Mouse (Mus musculus): ENCODE data around the gene Opcml. TPM values are rescaled to one million over a fixed set of nuclear protein-coding genes. Genes with fewer than 3 reads are reported as not detected.

Gene Opcml
- polyA plus RNA-seq, 1 experiment from 2014 or later, result 2.9 TPM

GRCm38 (mm10) chr9:27964902-27965550 lies 174.5 kb downstream of the Opcml start:
- ATAC-seq (ENCODE audit: insufficient number of reproducible peaks, insufficient read depth, low FRiP score, low TSS enrichment, low read depth), result no peak
- WGBS, result 68% methylated on average over 10 of the region's 10 CpGs
- Histone ChIP-seq H3K4me1 (no peaks in the 10 kb centered on the region), H3K9ac (no peak overlapping the region), H3K4me3 (no peak overlapping the region), H3K27ac (no peak overlapping the region), H3K4me2 (no peak overlapping the region), H3K36me3 (no peaks in the 10 kb centered on the region), H3K27me3 (no peaks in the 10 kb centered on the region), H3K9me3 (no peaks in the 10 kb centered on the region)

- Histone ChIP-seq H3K36me3 (no peaks in the 10 kb centered on the region), H3K27me3 (no peaks in the 10 kb centered on the region), H3K4me2 (no peak overlapping the region), H3K27ac (no peak overlapping the region), H3K9me3 (no peaks in the 10 kb centered on the region), H3K4me3 (no peak overlapping the region), H3K4me1 (no peaks in the 10 kb centered on the region), H3K9ac (no peak overlapping the region)
- ATAC-seq (ENCODE audit: insufficient number of reproducible peaks, insufficient read depth, low FRiP score, low TSS enrichment, low read depth), result no peak
These were observed 177.7 kb downstream of the Opcml start for GRCm38 (mm10) chr9:27968266-27968665.

GRCm38 (mm10) chr9:27972293-27972692 lies 181.7 kb downstream of the Opcml start:
- Histone ChIP-seq H3K4me1 (no peaks in the 10 kb centered on the region), H3K27ac (no peak overlapping the region), H3K9ac (no peak overlapping the region), H3K27me3 (no peaks in the 10 kb centered on the region), H3K4me2 (no peak overlapping the region), H3K36me3 (no peaks in the 10 kb centered on the region), H3K4me3 (no peak overlapping the region), H3K9me3 (no peaks in the 10 kb centered on the region)
- WGBS, result 75% methylated on average over 5 of the region's 5 CpGs
- ATAC-seq (ENCODE audit: insufficient number of reproducible peaks, insufficient read depth, low FRiP score, low TSS enrichment, low read depth), result no peak

GRCm38 (mm10) chr9:27982576-27982975 lies 192.0 kb downstream of the Opcml start:
- H3K4me1 ChIP-seq, result no peaks in the 10 kb centered on the region
- no peak for ATAC-seq (ENCODE audit: insufficient number of reproducible peaks, insufficient read depth, low FRiP score, low TSS enrichment, low read depth)
- no peak overlapping the region for H3K27ac ChIP-seq
- no peak overlapping the region for H3K4me3 ChIP-seq
- no peaks in the 10 kb centered on the region for H3K36me3 ChIP-seq
- peaks cover 3% of the 10 kb centered on the region; the same call in 1 of the 2 replicates for H3K9me3 ChIP-seq
- H3K9ac ChIP-seq, result no peak overlapping the region
- H3K4me2 ChIP-seq, result no peak overlapping the region
- H3K27me3 ChIP-seq, result no peaks in the 10 kb centered on the region

GRCm38 (mm10) chr9:27986604-27987588 lies 196.3 kb downstream of the Opcml start:
- Histone ChIP-seq H3K4me3 (no peak overlapping the region), H3K36me3 (no peaks in the 10 kb centered on the region), H3K4me2 (no peak overlapping the region), H3K4me1 (no peaks in the 10 kb centered on the region), H3K9me3 (no peaks in the 10 kb centered on the region), H3K27ac (no peak overlapping the region), H3K27me3 (no peaks in the 10 kb centered on the region), H3K9ac (no peak overlapping the region)
- 77% methylated on average over 8 of the region's 8 CpGs for WGBS
- no peak for ATAC-seq (ENCODE audit: insufficient number of reproducible peaks, insufficient read depth, low FRiP score, low TSS enrichment, low read depth)

GRCm38 (mm10) chr9:27991611-27992010 lies 201.0 kb downstream of the Opcml start:
- no peak overlapping the region for H3K4me3 ChIP-seq
- H3K4me2 ChIP-seq, result no peak overlapping the region
- H3K4me1 ChIP-seq, result no peaks in the 10 kb centered on the region
- ATAC-seq (ENCODE audit: insufficient number of reproducible peaks, insufficient read depth, low FRiP score, low TSS enrichment, low read depth), result no peak
- WGBS, result 85% methylated on average over 4 of the region's 4 CpGs
- H3K9ac ChIP-seq, result no peak overlapping the region
- no peaks in the 10 kb centered on the region for H3K9me3 ChIP-seq
- no peak overlapping the region for H3K27ac ChIP-seq
- H3K27me3 ChIP-seq, result no peaks in the 10 kb centered on the region
- H3K36me3 ChIP-seq, result no peaks in the 10 kb centered on the region

GRCm38 (mm10) chr9:27996536-27996935 lies 206.0 kb downstream of the Opcml start:
- Histone ChIP-seq H3K9me3 (no peaks in the 10 kb centered on the region), H3K27me3 (no peaks in the 10 kb centered on the region), H3K4me3 (no peak overlapping the region), H3K27ac (no peak overlapping the region), H3K36me3 (no peaks in the 10 kb centered on the region), H3K9ac (no peak overlapping the region), H3K4me2 (no peak overlapping the region), H3K4me1 (peaks cover 7% of the 10 kb centered on the region)
- 92% methylated on average over 7 of the region's 7 CpGs for WGBS
- no peak for ATAC-seq (ENCODE audit: insufficient number of reproducible peaks, insufficient read depth, low FRiP score, low TSS enrichment, low read depth)

- Histone ChIP-seq H3K9me3 (no peaks in the 10 kb centered on the region), H3K27me3 (no peaks in the 10 kb centered on the region), H3K4me2 (no peak overlapping the region), H3K36me3 (no peaks in the 10 kb centered on the region), H3K27ac (no peak overlapping the region), H3K9ac (no peak overlapping the region), H3K4me1 (peaks cover 7% of the 10 kb centered on the region), H3K4me3 (no peak overlapping the region)
- 30% methylated on average over 4 of the region's 4 CpGs for WGBS
- no peak for ATAC-seq (ENCODE audit: insufficient number of reproducible peaks, insufficient read depth, low FRiP score, low TSS enrichment, low read depth)
These were observed 208.2 kb downstream of the Opcml start for GRCm38 (mm10) chr9:27998767-27999166.

- H3K4me1 ChIP-seq, result peaks cover 7% of the 10 kb centered on the region
- H3K27me3 ChIP-seq, result no peaks in the 10 kb centered on the region
- no peaks in the 10 kb centered on the region for H3K9me3 ChIP-seq
- H3K4me2 ChIP-seq, result no peak overlapping the region
- no peak overlapping the region for H3K4me3 ChIP-seq
- no peak overlapping the region for H3K27ac ChIP-seq
- no peak for ATAC-seq (ENCODE audit: insufficient number of reproducible peaks, insufficient read depth, low FRiP score, low TSS enrichment, low read depth)
- 85% methylated on average over 3 of the region's 3 CpGs for WGBS
- no peak overlapping the region for H3K9ac ChIP-seq
- H3K36me3 ChIP-seq, result no peaks in the 10 kb centered on the region
These were observed 212.6 kb downstream of the Opcml start for GRCm38 (mm10) chr9:28003131-28003530.

- H3K4me2 ChIP-seq, result no peak overlapping the region
- 32% methylated on average over 8 of the region's 8 CpGs for WGBS
- no peak overlapping the region for H3K9ac ChIP-seq
- no peak overlapping the region for H3K27ac ChIP-seq
- H3K4me1 ChIP-seq, result no peaks in the 10 kb centered on the region
- H3K36me3 ChIP-seq, result no peaks in the 10 kb centered on the region
- H3K9me3 ChIP-seq, result no peaks in the 10 kb centered on the region
- H3K4me3 ChIP-seq, result no peak overlapping the region
- H3K27me3 ChIP-seq, result no peaks in the 10 kb centered on the region
- no peak for ATAC-seq (ENCODE audit: insufficient number of reproducible peaks, insufficient read depth, low FRiP score, low TSS enrichment, low read depth)
These were observed 220.9 kb downstream of the Opcml start for GRCm38 (mm10) chr9:28011483-28011882.

- ATAC-seq (ENCODE audit: insufficient number of reproducible peaks, insufficient read depth, low FRiP score, low TSS enrichment, low read depth), result no peak
- H3K27me3 ChIP-seq, result no peaks in the 10 kb centered on the region
- no peaks in the 10 kb centered on the region for H3K36me3 ChIP-seq
- H3K4me2 ChIP-seq, result no peak overlapping the region
- no peak overlapping the region for H3K27ac ChIP-seq
- no peaks in the 10 kb centered on the region for H3K4me1 ChIP-seq
- no peak overlapping the region for H3K4me3 ChIP-seq
- H3K9ac ChIP-seq, result no peak overlapping the region
- 67% methylated on average over 7 of the region's 7 CpGs for WGBS
- no peaks in the 10 kb centered on the region for H3K9me3 ChIP-seq
These were observed 222.1 kb downstream of the Opcml start for GRCm38 (mm10) chr9:28012664-28013063.

GRCm38 (mm10) chr9:28013192-28013591 lies 222.6 kb downstream of the Opcml start:
- no peaks in the 10 kb centered on the region for H3K4me1 ChIP-seq
- H3K36me3 ChIP-seq, result no peaks in the 10 kb centered on the region
- H3K4me3 ChIP-seq, result no peak overlapping the region
- WGBS, result 58% methylated on average over 3 of the region's 3 CpGs
- H3K27me3 ChIP-seq, result no peaks in the 10 kb centered on the region
- H3K9me3 ChIP-seq, result no peaks in the 10 kb centered on the region
- no peak overlapping the region for H3K9ac ChIP-seq
- ATAC-seq (ENCODE audit: insufficient number of reproducible peaks, insufficient read depth, low FRiP score, low TSS enrichment, low read depth), result no peak
- no peak overlapping the region for H3K4me2 ChIP-seq
- no peak overlapping the region for H3K27ac ChIP-seq
